Mouse (Mus musculus) olfactory bulb, adult 2 months (tissue): ENCODE results near the gene Dop1a. TPM values are rescaled to one million over a fixed set of nuclear protein-coding genes. Genes with fewer than 3 reads are reported as not detected.
A peak's percentile ranks its signal among the peaks of the same experiment; 100 is the strongest.

Experiments used
- H3K27ac ChIP-seq: fragments of 200-500 bp; 2 replicates; pipeline ENCODE4 v1.5.1; 2012; ENCODE audit warnings: low read depth, low read length; ENCODE audit not compliant: insufficient read depth
- H3K4me1 ChIP-seq: fragments of 200-500 bp; 2 replicates; pipeline ENCODE4 v1.6.1; 2012; ENCODE audit warnings: low read length; ENCODE audit not compliant: control insufficient read depth, insufficient read depth
- H3K4me3 ChIP-seq: fragments of 200-500 bp; 2 replicates; pipeline ENCODE4 v1.5.1; 2012; ENCODE audit warnings: mild to moderate bottlenecking, low read depth, low read length, moderate library complexity; ENCODE audit not compliant: insufficient read depth
- CTCF ChIP-seq: fragments of 200-500 bp; IDR thresholded peaks from 2 replicates; pipeline ENCODE4 v1.5.1; 2012; ENCODE audit warnings: low read depth, mild to moderate bottlenecking, low read length, moderate library complexity; ENCODE audit not compliant: insufficient read depth
- POLR2A ChIP-seq: fragments of 200-500 bp; IDR thresholded peaks from 2 replicates; pipeline ENCODE4 v1.6.1; 2012; ENCODE audit warnings: mild to moderate bottlenecking, low read depth, low read length, moderate library complexity; ENCODE audit not compliant: insufficient read depth
- WGBS: fragments of 180-500 bp; shearing (Covaris S2); methylation state at CpG from one replicate; pipeline ENCODE4 v1.1.7; 2018; 5-methylcytosine and 5-hydroxymethylcytosine counted together
- polyA plus RNA-seq: library from polyadenylated mRNA; stranded (reverse); fragments of >200 nt; gene quantifications from 2 replicates; pipeline ENCODE4 v1.2.4, GENCODE M21; 2012; ENCODE audit warnings: low replicate concordance; ENCODE audit not compliant: missing spikeins, insufficient read depth, insufficient read length

Gene Dop1a
- polyA plus RNA-seq, 1 experiment: not detected

DNA sequence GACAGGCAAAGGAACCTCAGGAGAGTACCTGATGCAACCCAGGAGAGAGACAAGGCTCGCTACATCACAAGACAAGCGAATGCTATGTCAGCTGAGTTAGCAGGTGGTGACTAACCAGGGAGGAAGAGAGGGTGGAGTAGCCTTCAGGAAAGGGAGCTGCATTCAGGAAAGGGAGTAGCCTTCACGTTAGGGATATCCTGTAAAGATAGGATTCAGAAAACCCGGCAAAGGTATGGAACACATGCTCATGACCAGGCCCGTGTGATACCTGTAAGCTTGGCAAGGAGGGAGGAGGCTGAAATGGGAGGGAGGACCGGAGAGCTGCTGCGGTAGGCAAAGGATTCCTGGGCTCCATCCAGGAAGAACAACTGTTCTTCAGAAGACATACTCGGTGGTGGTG is 19.5 kb upstream of the Dop1a start:
- no peak overlapping the region for H3K4me3 ChIP-seq
- TF ChIP-seq POLR2A: no peak
- no peak for TF ChIP-seq CTCF
- no peak overlapping the region for H3K27ac ChIP-seq
- H3K4me1 ChIP-seq: peaks cover 2% of the 10 kb centered on the region
- WGBS: 86% methylated on average over 8 of the region's 8 CpGs

- Histone ChIP-seq H3K4me1 (peaks cover 2% of the 10 kb centered on the region), H3K4me3 (no peak overlapping the region), H3K27ac (no peak overlapping the region)
- peak; percentile 80 for TF ChIP-seq CTCF
- no peak for TF ChIP-seq POLR2A
- WGBS: 7% methylated on average over 11 of the region's 11 CpGs
These were observed 17.4 kb upstream of the Dop1a start for GRCm38 (mm10) chr9:86449581-86449980.

DNA sequence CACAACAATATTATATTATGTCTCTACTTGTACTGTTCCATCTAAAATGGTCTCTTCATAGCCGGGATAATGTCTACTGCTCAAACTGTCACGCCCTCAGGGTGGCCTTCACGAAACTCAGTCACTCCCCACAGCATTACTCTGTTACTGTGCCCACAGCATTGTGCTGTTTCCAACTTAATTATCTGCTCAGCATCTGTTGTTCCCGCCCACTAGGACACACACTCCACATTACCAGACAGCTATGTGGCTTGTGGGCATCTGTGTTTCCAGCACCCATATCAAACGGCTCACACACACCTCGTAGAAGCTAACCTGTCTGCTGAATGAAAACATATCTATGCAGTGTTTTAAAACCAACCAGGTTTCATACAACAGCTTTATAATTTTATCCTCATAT is 15.9 kb upstream of the Dop1a start:
- 25% methylated on average over 6 of the region's 6 CpGs for WGBS
- peaks cover 2% of the 10 kb centered on the region for H3K4me1 ChIP-seq
- TF ChIP-seq CTCF: no peak
- no peak for TF ChIP-seq POLR2A
- no peak overlapping the region for H3K4me3 ChIP-seq
- no peak overlapping the region for H3K27ac ChIP-seq

DNA sequence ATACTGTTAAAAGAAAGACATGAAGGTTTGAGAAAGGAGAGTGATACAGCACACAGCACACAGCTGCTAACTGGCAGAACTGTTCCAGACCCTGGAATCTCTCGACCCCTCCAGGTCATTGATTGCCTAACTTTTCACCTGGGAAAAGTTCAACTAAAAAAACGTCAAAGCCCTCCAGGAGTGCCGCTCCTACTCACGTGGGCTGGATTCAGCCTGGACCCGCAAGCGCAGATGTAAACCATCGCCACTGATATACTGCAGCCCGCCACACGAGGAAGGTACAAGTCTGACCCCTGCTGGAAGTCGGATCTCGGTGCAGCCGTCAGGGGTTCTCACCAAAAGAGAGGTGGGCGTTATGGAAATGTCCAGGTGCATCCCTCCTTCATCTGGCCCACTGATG is 15.3 kb upstream of the Dop1a start:
- TF ChIP-seq CTCF (peak; percentile 90), POLR2A (no peak)
- H3K4me1 ChIP-seq: peaks cover 2% of the 10 kb centered on the region
- WGBS: under 1% methylated on average over 13 of the region's 13 CpGs
- H3K4me3 ChIP-seq: no peak overlapping the region
- H3K27ac ChIP-seq: no peak overlapping the region

DNA sequence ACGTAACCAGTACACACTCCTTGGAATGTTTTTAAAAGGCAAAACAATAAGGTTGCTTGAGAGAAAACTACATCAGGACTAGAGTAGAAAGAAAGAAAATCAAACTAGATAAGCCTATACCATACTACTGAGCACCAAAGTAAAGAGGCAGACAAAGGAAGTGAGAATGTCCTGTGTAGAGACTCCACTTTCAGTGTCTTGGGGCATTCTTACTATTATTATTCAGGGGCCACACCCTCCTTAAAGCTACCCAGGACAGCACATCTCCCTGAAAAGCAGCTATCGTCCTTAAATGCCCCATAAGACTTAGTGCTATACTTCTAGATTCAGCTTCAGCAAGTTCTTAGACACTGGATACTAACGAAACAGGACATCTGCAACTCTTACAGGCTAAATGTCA is 13.3 kb upstream of the Dop1a start:
- no peak overlapping the region for H3K27ac ChIP-seq
- TF ChIP-seq CTCF (no peak), POLR2A (no peak)
- H3K4me1 ChIP-seq: peaks cover 2% of the 10 kb centered on the region
- 88% methylated on average over 3 of the region's 3 CpGs for WGBS
- no peak overlapping the region for H3K4me3 ChIP-seq

GRCm38 (mm10) chr9:86464151-86465105 is 2.5 kb upstream of the Dop1a start, which contains the start of gene Ube2cbp:
Gene Ube2cbp, minus strand, starts transcription at chr9:86464950.
- Histone ChIP-seq H3K27ac (peak within 1 kb of the TSS; percentile 41), H3K4me1 (0 out of 2 replicates have a peak, but pooled peaks cover 2% of the 10 kb centered on the region), H3K4me3 (peak within 1 kb of the TSS; percentile 66)
- 1% methylated on average over 70 of the region's 70 CpGs for WGBS
- TF ChIP-seq POLR2A: peak; percentile 72
- peak; percentile 94 for TF ChIP-seq CTCF

DNA sequence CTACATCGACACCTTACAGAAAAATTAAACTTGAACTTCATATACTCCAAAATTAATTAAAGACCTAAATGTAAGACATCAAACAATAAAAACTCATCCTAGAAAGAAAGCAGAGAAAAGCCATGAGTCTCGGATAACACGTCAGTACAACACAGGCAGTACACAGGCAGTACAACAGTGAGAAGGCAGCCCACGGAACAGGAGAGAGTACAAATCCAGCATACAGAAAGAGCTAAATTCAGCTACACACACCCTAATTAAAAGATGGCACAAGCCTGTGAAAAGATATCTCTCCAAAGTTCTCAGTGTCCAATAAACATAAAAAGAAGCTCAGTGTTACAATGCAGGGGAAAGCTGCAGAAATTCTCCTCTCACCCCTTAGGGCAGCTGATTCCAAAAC is 9.0 kb downstream of the Dop1a start:
- Histone ChIP-seq H3K4me3 (no peak overlapping the region), H3K27ac (no peak overlapping the region), H3K4me1 (no peaks in the 10 kb centered on the region)
- WGBS: 49% methylated on average over 4 of the region's 4 CpGs
- no peak for TF ChIP-seq POLR2A
- no peak for TF ChIP-seq CTCF

GRCm38 (mm10) chr9:86476763-86477162 is 9.8 kb downstream of the Dop1a start:
- H3K4me3 ChIP-seq: no peak overlapping the region
- no peak overlapping the region for H3K27ac ChIP-seq
- WGBS: 79% methylated on average over 5 of the region's 5 CpGs
- TF ChIP-seq CTCF (no peak), POLR2A (no peak)
- H3K4me1 ChIP-seq: no peaks in the 10 kb centered on the region

- WGBS: 75% methylated on average over 5 of the region's 5 CpGs
- TF ChIP-seq CTCF (no peak), POLR2A (no peak)
These were observed 11.6 kb downstream of the Dop1a start for GRCm38 (mm10) chr9:86478414-86479093.

More at GRCm38 (mm10) chr9:86478414-86479093, 11.6 kb downstream of the Dop1a start:
- Histone ChIP-seq H3K4me1 (no peaks in the 10 kb centered on the region), H3K27ac (no peak overlapping the region), H3K4me3 (no peak overlapping the region)
